Mouse (Mus musculus): ENCODE results near the gene Gm13271. TPM values are rescaled to one million over a fixed set of nuclear protein-coding genes. Genes with fewer than 3 reads are reported as not detected.

Gm13271 gene
- polyA plus RNA-seq, 1 experiment: not detected

DNA sequence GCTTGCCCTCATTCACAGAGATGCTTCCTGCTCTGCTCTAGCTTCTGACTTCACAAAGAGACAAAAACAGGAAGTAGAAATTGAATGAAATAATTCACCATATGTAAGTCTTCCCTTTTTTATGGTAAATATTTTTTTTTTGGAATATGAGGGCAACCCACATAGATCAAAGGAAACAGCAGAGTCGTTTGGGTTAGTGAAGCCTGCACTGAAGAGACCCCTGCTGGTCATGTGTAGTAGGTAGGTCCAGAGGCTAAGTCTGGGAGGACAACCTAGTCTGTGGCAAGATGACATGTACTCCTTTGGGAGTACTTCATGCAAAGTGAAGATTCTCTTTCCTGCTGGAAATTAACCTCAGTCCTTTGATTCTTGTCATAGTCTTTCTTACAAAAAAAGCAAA is 27.3 kb upstream of the Gm13271 start:
- no peak for TF ChIP-seq MAX (IDR thresholded peaks at IDR 0.05; ENCODE audit: low read depth)
- TF ChIP-seq TCF3 (IDR thresholded peaks at IDR 0.05; ENCODE audit: insufficient read length, low read depth): no peak
- no peak for TF ChIP-seq SRF (IDR thresholded peaks at IDR 0.05; ENCODE audit: control insufficient read depth, insufficient read length, low read depth)
- no peak for TF ChIP-seq TCF12 (IDR thresholded peaks at IDR 0.05; ENCODE audit: insufficient read depth, poor library complexity, severe bottlenecking)
- no peak for TF ChIP-seq POLR2A (IDR thresholded peaks at IDR 0.05; ENCODE audit: insufficient read length, low read depth)
- no peak for TF ChIP-seq REST (IDR thresholded peaks at IDR 0.05; ENCODE audit: insufficient read depth, insufficient read length)
- TF ChIP-seq CEBPB (IDR thresholded peaks at IDR 0.05; ENCODE audit: insufficient read depth, poor library complexity, severe bottlenecking): no peak
- TF ChIP-seq MYOD1 (IDR thresholded peaks at IDR 0.05; ENCODE audit: control insufficient read depth in 1 of 3, insufficient read length in 2 of 3, low read depth in 2 of 3): no peak
- no peak for TF ChIP-seq USF1 (IDR thresholded peaks at IDR 0.05; ENCODE audit: low read depth)
- no peak for TF ChIP-seq POLR2AphosphoS2 (IDR thresholded peaks at IDR 0.05; ENCODE audit: insufficient read length, low read depth)
- no peak for TF ChIP-seq E2F4 (IDR thresholded peaks at IDR 0.05; ENCODE audit: insufficient read depth)
- TF ChIP-seq MYOG (IDR thresholded peaks at IDR 0.05; ENCODE audit: control insufficient read depth in 1 of 3, insufficient read depth in 1 of 3, insufficient read length in 2 of 3, low read depth in 2 of 3): no peak
- Histone ChIP-seq H3ac (ENCODE audit: control insufficient read depth, insufficient read length) (no peak overlapping the region), H3K4me3 (no peak overlapping the region), H3K36me3 (ENCODE audit: control insufficient read depth, insufficient read depth) (no peaks in the 10 kb centered on the region), H3K79me2 (ENCODE audit: control insufficient read depth, insufficient read depth) (no peaks in the 10 kb centered on the region), H3K4me2 (ENCODE audit: low read depth) (no peak overlapping the region), H3K27me3 (ENCODE audit: control insufficient read depth, insufficient read depth, insufficient read length) (no peaks in the 10 kb centered on the region)

- H3K4me3 ChIP-seq: no peak overlapping the region
- no peaks in the 10 kb centered on the region for H3K36me3 ChIP-seq (ENCODE audit: control insufficient read depth, insufficient read depth)
- no peak overlapping the region for H3ac ChIP-seq (ENCODE audit: control insufficient read depth, insufficient read length)
- H3K4me2 ChIP-seq (ENCODE audit: low read depth): no peak overlapping the region
- no peaks in the 10 kb centered on the region for H3K27me3 ChIP-seq (ENCODE audit: control insufficient read depth, insufficient read depth, insufficient read length)
- TF ChIP-seq TCF12 (IDR thresholded peaks at IDR 0.05; ENCODE audit: insufficient read depth, poor library complexity, severe bottlenecking): no peak
- no peak for TF ChIP-seq USF1 (IDR thresholded peaks at IDR 0.05; ENCODE audit: low read depth)
- TF ChIP-seq CEBPB (IDR thresholded peaks at IDR 0.05; ENCODE audit: insufficient read depth, poor library complexity, severe bottlenecking): no peak
- no peak for TF ChIP-seq TCF3 (IDR thresholded peaks at IDR 0.05; ENCODE audit: insufficient read length, low read depth)
- no peak for TF ChIP-seq MYOG (IDR thresholded peaks at IDR 0.05; ENCODE audit: control insufficient read depth in 1 of 3, insufficient read depth in 1 of 3, insufficient read length in 2 of 3, low read depth in 2 of 3)
- no peak for TF ChIP-seq REST (IDR thresholded peaks at IDR 0.05; ENCODE audit: insufficient read depth, insufficient read length)
- TF ChIP-seq SRF (IDR thresholded peaks at IDR 0.05; ENCODE audit: control insufficient read depth, insufficient read length, low read depth): no peak
- TF ChIP-seq POLR2A (IDR thresholded peaks at IDR 0.05; ENCODE audit: insufficient read length, low read depth): no peak
- no peak for TF ChIP-seq E2F4 (IDR thresholded peaks at IDR 0.05; ENCODE audit: insufficient read depth)
- no peak for TF ChIP-seq MAX (IDR thresholded peaks at IDR 0.05; ENCODE audit: low read depth)
- TF ChIP-seq MYOD1 (IDR thresholded peaks at IDR 0.05; ENCODE audit: control insufficient read depth in 1 of 3, insufficient read length in 2 of 3, low read depth in 2 of 3): no peak
- TF ChIP-seq POLR2AphosphoS2 (IDR thresholded peaks at IDR 0.05; ENCODE audit: insufficient read length, low read depth): no peak
- H3K79me2 ChIP-seq (ENCODE audit: control insufficient read depth, insufficient read depth): no peaks in the 10 kb centered on the region
Observed at GRCm38 (mm10) chr4:88738480-88738879, 16.2 kb upstream of the Gm13271 start.

GRCm38 (mm10) chr4:88739036-88739435 is 15.6 kb upstream of the Gm13271 start:
- Histone ChIP-seq H3K4me2 (ENCODE audit: low read depth) (no peak overlapping the region), H3ac (ENCODE audit: control insufficient read depth, insufficient read length) (no peak overlapping the region), H3K4me3 (no peak overlapping the region), H3K36me3 (ENCODE audit: control insufficient read depth, insufficient read depth) (no peaks in the 10 kb centered on the region), H3K79me2 (ENCODE audit: control insufficient read depth, insufficient read depth) (no peaks in the 10 kb centered on the region), H3K27me3 (ENCODE audit: control insufficient read depth, insufficient read depth, insufficient read length) (no peaks in the 10 kb centered on the region)
- no peak for TF ChIP-seq USF1 (IDR thresholded peaks at IDR 0.05; ENCODE audit: low read depth)
- TF ChIP-seq TCF12 (IDR thresholded peaks at IDR 0.05; ENCODE audit: insufficient read depth, poor library complexity, severe bottlenecking): no peak
- TF ChIP-seq E2F4 (IDR thresholded peaks at IDR 0.05; ENCODE audit: insufficient read depth): no peak
- TF ChIP-seq MYOG (IDR thresholded peaks at IDR 0.05; ENCODE audit: control insufficient read depth in 1 of 3, insufficient read depth in 1 of 3, insufficient read length in 2 of 3, low read depth in 2 of 3): no peak
- no peak for TF ChIP-seq POLR2A (IDR thresholded peaks at IDR 0.05; ENCODE audit: insufficient read length, low read depth)
- TF ChIP-seq SRF (IDR thresholded peaks at IDR 0.05; ENCODE audit: control insufficient read depth, insufficient read length, low read depth): no peak

GRCm38 (mm10) chr4:88741426-88741825 is 13.2 kb upstream of the Gm13271 start:
- H3K36me3 ChIP-seq (ENCODE audit: control insufficient read depth, insufficient read depth): no peaks in the 10 kb centered on the region
- H3K27me3 ChIP-seq (ENCODE audit: control insufficient read depth, insufficient read depth, insufficient read length): no peaks in the 10 kb centered on the region
- no peak overlapping the region for H3ac ChIP-seq (ENCODE audit: control insufficient read depth, insufficient read length)
- no peak overlapping the region for H3K4me3 ChIP-seq
- no peak overlapping the region for H3K4me2 ChIP-seq (ENCODE audit: low read depth)
- TF ChIP-seq CEBPB (IDR thresholded peaks at IDR 0.05; ENCODE audit: insufficient read depth, poor library complexity, severe bottlenecking) (no peak), MYOG (IDR thresholded peaks at IDR 0.05; ENCODE audit: control insufficient read depth in 1 of 3, insufficient read depth in 1 of 3, insufficient read length in 2 of 3, low read depth in 2 of 3) (no peak), MAX (IDR thresholded peaks at IDR 0.05; ENCODE audit: low read depth) (no peak), SRF (IDR thresholded peaks at IDR 0.05; ENCODE audit: control insufficient read depth, insufficient read length, low read depth) (no peak)
- no peaks in the 10 kb centered on the region for H3K79me2 ChIP-seq (ENCODE audit: control insufficient read depth, insufficient read depth)

DNA sequence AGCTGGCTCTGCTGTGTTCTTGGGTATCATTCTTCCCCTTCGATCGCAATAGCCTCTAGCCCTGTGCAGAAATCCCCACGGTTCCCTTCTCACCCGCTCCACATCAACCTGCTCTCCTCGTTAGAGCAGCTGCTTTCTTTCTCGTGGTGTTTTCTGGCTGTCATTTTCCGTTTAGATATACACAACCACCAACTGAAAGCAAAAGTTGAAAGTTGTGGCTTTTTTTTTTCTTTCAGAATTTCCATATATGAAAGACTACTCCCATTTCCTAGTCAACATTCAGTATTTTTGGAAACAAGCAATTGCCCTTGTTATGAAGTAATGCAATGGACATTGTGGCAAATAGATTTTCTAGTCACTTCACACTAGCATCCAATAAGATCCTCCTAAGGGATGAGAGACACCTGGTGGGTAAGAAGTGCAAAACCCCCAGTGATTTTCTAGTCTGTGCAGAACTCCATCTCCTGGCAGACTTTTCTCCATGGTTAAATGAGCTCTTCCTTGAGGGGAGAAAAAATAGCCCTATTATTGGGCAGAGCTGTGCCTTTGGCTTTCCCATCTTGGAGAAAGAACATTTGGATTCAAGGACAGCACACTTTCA is 11.8 kb upstream of the Gm13271 start:
- Histone ChIP-seq H3K36me3 (ENCODE audit: control insufficient read depth, insufficient read depth) (no peaks in the 10 kb centered on the region), H3ac (ENCODE audit: control insufficient read depth, insufficient read length) (no peak overlapping the region), H3K4me2 (ENCODE audit: low read depth) (no peak overlapping the region), H3K79me2 (ENCODE audit: control insufficient read depth, insufficient read depth) (no peaks in the 10 kb centered on the region), H3K4me3 (no peak overlapping the region), H3K27me3 (ENCODE audit: control insufficient read depth, insufficient read depth, insufficient read length) (no peaks in the 10 kb centered on the region)
- TF ChIP-seq MAX (IDR thresholded peaks at IDR 0.05; ENCODE audit: low read depth): no peak
- TF ChIP-seq TCF12 (IDR thresholded peaks at IDR 0.05; ENCODE audit: insufficient read depth, poor library complexity, severe bottlenecking): no peak
- no peak for TF ChIP-seq E2F4 (IDR thresholded peaks at IDR 0.05; ENCODE audit: insufficient read depth)
- TF ChIP-seq REST (IDR thresholded peaks at IDR 0.05; ENCODE audit: insufficient read depth, insufficient read length): no peak
- no peak for TF ChIP-seq TCF3 (IDR thresholded peaks at IDR 0.05; ENCODE audit: insufficient read length, low read depth)
- TF ChIP-seq USF1 (IDR thresholded peaks at IDR 0.05; ENCODE audit: low read depth): no peak
